In genomic region chr4:151256622-151257021, GRCm38 (mm10) we compare ENCODE assay signal across 21 mouse cellular contexts.
"Had no signal": no experiment of that assay in that cellular context is flagged by ENCODE, and none has a peak within 500 bp of the region (broad histone marks: within the 10 kb centered on the region; RNA-seq: fewer than 3 reads in every experiment).

No protein-coding gene starts in this region.

- DNase-seq: kidney, adult 11 months; kidney, adult 8-10 months; kidney, postnatal 10 days; kidney, postnatal 36 days; layer of hippocampus, postnatal 36 days; liver, postnatal 0 days; lung, embryonic 14.5 days; retina, postnatal 1 day; right cerebral cortex, postnatal 25 days; spleen, adult 18-20 months; thymus, postnatal 25 days had no signal

- H3K9ac ChIP-seq: kidney, embryonic 15.5 days; limb, embryonic 15.5 days; liver, embryonic 14.5 days; liver, postnatal 0 days; lung, embryonic 14.5 days; midbrain, embryonic 15.5 days; stomach, embryonic 15.5 days had no signal

- H3K27me3 ChIP-seq: midbrain, embryonic 15.5 days; stomach, embryonic 15.5 days had no signal

- H3K4me2 ChIP-seq: kidney, embryonic 15.5 days; limb, embryonic 15.5 days; liver, embryonic 11.5 days; lung, embryonic 14.5 days; midbrain, embryonic 11.5 days; midbrain, embryonic 15.5 days; stomach, embryonic 15.5 days had no signal

- H3K27ac ChIP-seq: kidney, embryonic 15.5 days; left cerebral cortex, adult 2 months; limb, embryonic 15.5 days; liver, embryonic 14.5 days; midbrain, embryonic 15.5 days; stomach, embryonic 15.5 days had no signal

- H3K4me1 ChIP-seq: midbrain, embryonic 15.5 days; stomach, embryonic 15.5 days had no signal

- H3K9me3 ChIP-seq: kidney, embryonic 15.5 days; limb, embryonic 15.5 days; midbrain, embryonic 15.5 days; stomach, embryonic 15.5 days had no signal

- H3K4me3 ChIP-seq: kidney, embryonic 15.5 days; left cerebral cortex, adult 2 months; limb, embryonic 15.5 days; midbrain, embryonic 15.5 days; myocyte; stomach, embryonic 15.5 days had no signal

- ATAC-seq: liver, postnatal 0 days; lung, postnatal 0 days; midbrain, embryonic 15.5 days had no signal

- H3K36me3 ChIP-seq: kidney, embryonic 15.5 days; limb, embryonic 15.5 days; midbrain, embryonic 15.5 days; stomach, embryonic 15.5 days had no signal
